Mouse (Mus musculus) CD4-positive, CD25-positive, alpha-beta regulatory T cell, adult 2 months (primary cell): ENCODE data around the gene Hoxc11.

Source experiments
- DNase-seq: peaks from one replicate; pipeline ENCODE4 v3.0.0-alpha.2; 2012; ENCODE audit warnings: low read depth, low spot score

Gene Hoxc11

DNA sequence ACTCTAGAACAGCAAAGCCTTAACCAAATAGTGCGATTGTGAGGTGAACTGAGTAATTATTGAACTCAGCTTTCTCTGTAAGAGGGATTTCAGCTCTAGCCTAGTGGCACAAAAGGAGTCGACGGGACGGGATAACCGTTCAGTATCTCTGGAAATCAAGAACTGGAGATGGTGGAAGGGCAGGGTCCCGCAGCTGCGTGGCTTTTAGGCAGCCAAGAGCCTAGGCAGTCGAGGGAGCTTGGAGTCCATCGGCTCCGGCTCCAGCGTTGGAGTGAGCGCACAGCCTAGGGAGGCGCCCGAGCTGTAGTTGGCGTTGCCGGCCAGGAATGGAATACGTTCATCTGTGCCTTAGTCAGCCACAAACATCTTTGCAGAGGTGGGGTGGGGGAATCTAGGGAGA is 51.1 kb downstream of the Hoxc11 start:
- DNase-seq: no peak

DNA sequence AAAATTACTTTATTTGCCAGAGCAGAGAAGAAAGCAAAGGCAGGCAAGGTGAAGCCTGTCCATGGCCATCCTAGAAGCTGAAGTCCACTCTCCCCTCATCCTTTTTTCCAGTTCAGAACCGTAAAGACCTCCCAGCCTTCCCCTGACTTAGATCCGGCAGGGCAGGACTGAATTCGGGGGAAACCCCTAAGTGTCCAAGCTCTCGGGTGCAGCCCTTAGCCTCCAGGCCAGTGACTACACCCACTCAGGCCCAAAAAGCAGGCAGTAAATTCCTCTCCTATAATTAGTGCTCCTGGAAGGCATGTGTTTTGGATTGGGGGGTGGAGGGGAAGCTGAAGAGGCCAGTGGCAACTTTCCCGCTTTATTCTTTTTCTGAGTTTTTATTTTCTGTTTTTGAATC is 51.6 kb downstream of the Hoxc11 start:
- no peak for DNase-seq

DNA sequence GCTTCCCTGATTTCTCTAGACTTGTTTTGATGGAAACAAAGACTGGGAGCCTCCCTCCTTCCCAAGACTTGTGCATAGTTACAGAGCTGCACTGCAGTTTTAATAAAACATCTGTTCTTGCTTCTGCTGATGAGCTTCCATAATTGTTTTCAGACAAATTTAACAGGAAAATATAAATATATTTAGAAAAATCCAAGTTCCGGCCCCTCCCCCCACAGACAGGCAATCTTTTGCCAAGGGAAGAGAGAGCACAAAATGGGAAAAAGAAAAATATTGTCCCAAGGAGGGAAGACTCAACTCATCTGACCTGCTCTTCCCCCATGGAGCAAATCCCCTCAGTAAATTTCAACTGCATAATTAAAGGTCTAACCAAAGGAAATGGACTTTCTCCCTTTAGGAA is 52.1 kb downstream of the Hoxc11 start:
- DNase-seq: no peak
